Mouse (Mus musculus) forebrain, embryonic 11.5 days (tissue): ENCODE measurements at regions not wholly inside any gene's neighbourhood (a gene's known extent, or its start where the extent isn't known, plus 50 kb on each side); places are given as distances from the start of the nearest gene placed in this dataset.

Source experiments
- ATAC-seq: fragments of 200-750 bp; cut with Nextera tagmentation; replicated peaks from 2 replicates; pipeline ENCODE4 v1.8.0; 2017; ENCODE audit warnings: moderate TSS enrichment; ENCODE audit not compliant: low FRiP score
- DNase-seq: peaks from one replicate; pipeline ENCODE4 v3.0.0-alpha.2; 2017; ENCODE audit warnings: low spot score
- H3K27ac ChIP-seq: fragments of 300-500 bp; sonication (generic); 2 replicates; pipeline ENCODE4 v1.5.1; 2014; ENCODE audit warnings: low read depth, low read length
- H3K27me3 ChIP-seq: fragments of 300-500 bp; sonication (generic); 2 replicates; pipeline ENCODE4 v1.6.1; 2014; ENCODE audit warnings: mild to moderate bottlenecking, low read length, mixed read lengths; ENCODE audit not compliant: control insufficient read depth, insufficient read depth
- H3K36me3 ChIP-seq: fragments of 300-500 bp; sonication (generic); 2 replicates; pipeline ENCODE4 v1.6.1; 2014; ENCODE audit warnings: mild to moderate bottlenecking, low read length, moderate library complexity, mixed read lengths; ENCODE audit not compliant: control insufficient read depth, insufficient read depth
- H3K4me1 ChIP-seq: fragments of 300-500 bp; sonication (generic); replicated peaks from 2 replicates; pipeline ENCODE4 v1.6.1; 2014; ENCODE audit warnings: low read length, mixed read lengths; ENCODE audit not compliant: control insufficient read depth, insufficient read depth
- H3K4me2 ChIP-seq: fragments of 300-500 bp; sonication (generic); 2 replicates; pipeline ENCODE4 v1.6.1; 2014; ENCODE audit warnings: low read depth, mild to moderate bottlenecking, low read length, moderate library complexity, mixed read lengths; ENCODE audit not compliant: severe bottlenecking
- H3K4me3 ChIP-seq: fragments of 300-500 bp; sonication (generic); 2 replicates; pipeline ENCODE4 v1.5.1; 2014; ENCODE audit warnings: low read depth, low read length
- H3K9ac ChIP-seq: fragments of 300-500 bp; sonication (generic); 2 replicates; pipeline ENCODE4 v1.6.1; 2014; ENCODE audit warnings: low read length
- H3K9me3 ChIP-seq: fragments of 300-500 bp; sonication (generic); 2 replicates; pipeline ENCODE4 v1.6.1; 2016; ENCODE audit warnings: low read length, mixed read lengths; ENCODE audit not compliant: control insufficient read depth
- WGBS: fragments of 180-500 bp; shearing (Covaris S2); extraction: QIAGEN DNeasy Blood & Tissue Kit; methylation state at CpG from one replicate; pipeline ENCODE4 v1.1.7; 2014; 5-methylcytosine and 5-hydroxymethylcytosine counted together

DNA sequence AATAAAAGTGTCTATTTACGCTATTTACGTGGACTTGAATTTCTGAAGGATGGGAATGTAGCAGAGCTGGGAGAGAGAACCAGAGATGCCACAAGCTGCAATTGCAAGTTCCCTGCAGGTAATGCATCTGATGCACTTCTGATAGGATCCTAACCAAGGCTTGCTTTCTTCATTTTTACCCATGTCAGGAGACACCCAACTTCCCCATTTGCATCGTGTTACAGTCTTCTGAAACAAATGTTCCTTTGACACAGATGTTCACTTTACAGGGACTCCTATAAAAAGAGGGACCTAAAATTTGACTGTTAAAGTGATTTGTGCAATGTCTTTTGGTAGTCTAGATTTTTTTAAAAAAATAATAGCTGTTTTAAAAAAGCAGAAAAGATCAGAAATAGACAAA is 241.5 kb upstream of the Trib2 start:
- no peak overlapping the region for H3K4me3 ChIP-seq
- H3K36me3 ChIP-seq, result no peaks in the 10 kb centered on the region
- H3K27me3 ChIP-seq, result no peaks in the 10 kb centered on the region
- H3K4me2 ChIP-seq, result no peak overlapping the region
- DNase-seq, result no peak
- H3K27ac ChIP-seq, result no peak overlapping the region
- H3K9ac ChIP-seq, result no peak overlapping the region
- H3K9me3 ChIP-seq, result no peaks in the 10 kb centered on the region
- 90% methylated on average over 3 of the region's 3 CpGs for WGBS
- H3K4me1 ChIP-seq, result no peaks in the 10 kb centered on the region
- no peak for ATAC-seq

DNA sequence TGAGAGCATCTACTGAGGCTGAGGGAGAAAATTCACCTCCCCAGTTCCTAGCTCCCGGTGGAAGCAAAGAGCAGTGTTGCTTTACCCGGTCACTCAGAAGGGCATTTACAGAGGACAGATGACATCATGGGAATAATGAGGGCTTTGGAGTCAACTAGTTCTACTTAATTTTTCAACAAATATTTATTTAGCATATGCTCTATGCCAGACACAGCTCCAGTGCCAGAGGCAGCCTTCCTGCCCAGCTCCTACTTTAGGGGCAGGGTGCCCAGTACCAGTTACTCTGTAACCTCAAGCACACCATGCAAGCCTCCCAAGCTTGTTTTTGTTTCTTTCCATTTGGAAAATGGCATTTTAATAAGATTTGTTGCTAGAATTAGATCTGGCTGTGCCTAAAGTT is 240.1 kb upstream of the Trib2 start:
- Histone ChIP-seq H3K4me2 (no peak overlapping the region), H3K4me3 (no peak overlapping the region), H3K27ac (no peak overlapping the region), H3K27me3 (no peaks in the 10 kb centered on the region), H3K4me1 (no peaks in the 10 kb centered on the region), H3K36me3 (no peaks in the 10 kb centered on the region), H3K9me3 (no peaks in the 10 kb centered on the region), H3K9ac (no peak overlapping the region)
- WGBS, result 90% methylated on average over 2 of the region's 2 CpGs
- no peak for ATAC-seq
- no peak for DNase-seq

DNA sequence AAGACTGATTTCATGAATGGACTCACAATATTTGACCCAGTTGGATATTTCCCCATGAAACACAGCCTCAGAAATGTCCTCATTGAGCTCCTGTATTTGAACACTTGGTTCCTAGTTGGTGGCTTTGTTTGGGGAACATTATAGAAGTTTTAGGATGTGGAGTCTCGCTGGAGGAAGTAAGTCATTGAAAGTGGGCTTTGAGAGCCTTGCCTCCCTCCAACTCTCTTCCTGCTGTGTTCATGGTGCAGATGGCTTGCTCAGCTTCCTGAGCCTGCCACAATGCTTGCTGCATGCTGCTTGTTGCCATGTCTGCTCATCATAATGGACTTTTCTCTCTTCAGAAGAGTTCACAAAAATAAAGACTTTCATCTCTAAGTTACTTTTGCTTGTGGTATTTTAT is 239.5 kb upstream of the Trib2 start:
- no peaks in the 10 kb centered on the region for H3K36me3 ChIP-seq
- 63% methylated on average over 1 of the region's 1 CpGs for WGBS
- no peak overlapping the region for H3K4me2 ChIP-seq
- ATAC-seq (no peak), DNase-seq (no peak)
- H3K4me3 ChIP-seq, result no peak overlapping the region
- H3K4me1 ChIP-seq, result no peaks in the 10 kb centered on the region
- H3K9me3 ChIP-seq, result no peaks in the 10 kb centered on the region
- H3K9ac ChIP-seq, result no peak overlapping the region
- H3K27ac ChIP-seq, result no peak overlapping the region
- H3K27me3 ChIP-seq, result no peaks in the 10 kb centered on the region

DNA sequence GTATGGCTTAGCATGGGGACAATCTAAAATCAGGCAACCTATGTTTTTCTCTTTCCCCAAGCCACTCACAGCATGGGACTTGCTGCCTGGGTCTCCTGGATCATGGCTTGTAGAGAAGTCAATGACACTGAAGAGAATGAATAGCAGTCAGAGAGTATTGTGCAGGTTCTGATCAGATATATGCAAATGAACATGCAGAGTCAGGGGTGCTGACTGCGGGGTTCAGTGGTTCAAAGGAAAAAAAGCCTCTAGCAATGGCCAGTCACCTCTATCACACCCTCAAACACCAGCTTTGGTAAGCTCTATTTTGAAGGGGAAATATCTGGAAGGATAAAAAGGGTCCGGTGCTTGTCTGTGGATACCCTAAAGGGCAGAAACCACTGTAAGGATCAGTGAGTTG is 237.9 kb upstream of the Trib2 start:
- Histone ChIP-seq H3K27ac (no peak overlapping the region), H3K36me3 (no peaks in the 10 kb centered on the region), H3K4me1 (no peaks in the 10 kb centered on the region), H3K27me3 (no peaks in the 10 kb centered on the region), H3K4me3 (no peak overlapping the region), H3K9me3 (no peaks in the 10 kb centered on the region), H3K9ac (no peak overlapping the region), H3K4me2 (no peak overlapping the region)
- no peak for DNase-seq
- no peak for ATAC-seq
- 83% methylated on average over 2 of the region's 2 CpGs for WGBS

DNA sequence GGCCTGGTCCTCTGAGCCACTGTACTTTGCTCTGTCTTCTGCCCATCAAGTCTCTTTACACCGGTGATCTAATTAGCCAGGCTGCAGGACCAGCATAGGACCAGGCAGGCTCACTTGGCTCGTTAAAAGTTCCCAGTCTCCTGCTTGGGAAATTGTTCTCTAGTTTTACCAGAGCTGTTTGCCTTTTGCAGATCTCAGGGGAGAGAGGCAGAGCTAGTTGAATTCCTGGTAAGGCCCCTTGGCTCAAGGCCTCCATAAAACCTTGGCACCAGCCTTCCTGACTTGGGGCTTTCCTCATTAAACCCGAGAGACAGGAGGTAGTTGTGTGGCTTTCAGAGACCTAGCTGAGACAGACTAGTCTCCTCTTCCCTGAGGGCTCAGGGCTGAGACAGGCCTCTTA is 237.0 kb upstream of the Trib2 start:
- ATAC-seq (no peak), DNase-seq (no peak)
- Histone ChIP-seq H3K36me3 (no peaks in the 10 kb centered on the region), H3K27ac (no peak overlapping the region), H3K9me3 (no peaks in the 10 kb centered on the region), H3K9ac (no peak overlapping the region), H3K27me3 (no peaks in the 10 kb centered on the region), H3K4me2 (no peak overlapping the region), H3K4me1 (no peaks in the 10 kb centered on the region), H3K4me3 (no peak overlapping the region)
- 64% methylated on average over 3 of the region's 3 CpGs for WGBS

DNA sequence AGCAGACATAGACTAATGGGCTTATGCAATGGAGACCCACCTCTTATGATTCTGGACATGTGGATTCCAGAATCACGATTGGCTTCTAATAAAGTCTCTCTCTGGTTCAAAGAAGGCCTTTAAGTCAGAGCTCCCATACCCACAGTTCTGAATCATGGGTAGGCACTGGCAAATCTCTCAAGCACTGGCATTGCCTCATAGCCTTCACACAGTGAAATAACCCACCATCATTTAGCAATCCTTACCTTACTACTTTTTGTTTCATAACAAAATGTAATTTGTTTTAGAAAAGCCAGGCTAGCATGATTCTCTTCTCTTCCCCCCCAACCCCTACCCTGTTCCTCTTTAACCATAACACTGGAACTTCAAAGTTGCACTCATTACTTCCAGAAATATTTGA is 236.3 kb upstream of the Trib2 start:
- no peak for ATAC-seq
- H3K4me1 ChIP-seq, result no peaks in the 10 kb centered on the region
- no peak for DNase-seq
- H3K9me3 ChIP-seq, result no peaks in the 10 kb centered on the region
- H3K36me3 ChIP-seq, result no peaks in the 10 kb centered on the region
- no peak overlapping the region for H3K4me3 ChIP-seq
- no peak overlapping the region for H3K4me2 ChIP-seq
- H3K27ac ChIP-seq, result no peak overlapping the region
- 87% methylated on average over 1 of the region's 1 CpGs for WGBS
- no peaks in the 10 kb centered on the region for H3K27me3 ChIP-seq
- no peak overlapping the region for H3K9ac ChIP-seq

DNA sequence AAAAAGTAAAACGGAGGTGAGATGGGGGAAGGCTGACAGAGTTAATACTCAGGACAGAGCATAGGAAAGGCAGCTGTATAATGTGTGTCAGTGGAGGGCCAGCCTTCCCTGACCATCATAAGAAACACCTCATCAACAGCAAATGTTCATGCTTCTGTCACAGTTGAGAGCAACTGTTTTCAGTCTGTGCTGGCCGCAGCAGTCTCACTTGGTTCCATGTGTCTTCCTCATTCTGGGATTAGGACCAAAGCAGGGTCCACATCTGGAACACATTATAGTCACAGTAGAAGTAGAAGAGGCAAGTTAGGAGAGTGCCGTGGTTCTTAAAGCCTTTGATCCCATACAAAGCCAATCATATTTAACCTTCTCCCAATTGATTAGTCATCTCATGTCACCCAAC is 235.6 kb upstream of the Trib2 start:
- no peaks in the 10 kb centered on the region for H3K36me3 ChIP-seq
- DNase-seq, result no peak
- no peak overlapping the region for H3K9ac ChIP-seq
- H3K4me1 ChIP-seq, result no peaks in the 10 kb centered on the region
- no peaks in the 10 kb centered on the region for H3K27me3 ChIP-seq
- no peaks in the 10 kb centered on the region for H3K9me3 ChIP-seq
- H3K4me3 ChIP-seq, result no peak overlapping the region
- no peak overlapping the region for H3K4me2 ChIP-seq
- no peak overlapping the region for H3K27ac ChIP-seq
- 86% methylated on average over 3 of the region's 3 CpGs for WGBS
- no peak for ATAC-seq

DNA sequence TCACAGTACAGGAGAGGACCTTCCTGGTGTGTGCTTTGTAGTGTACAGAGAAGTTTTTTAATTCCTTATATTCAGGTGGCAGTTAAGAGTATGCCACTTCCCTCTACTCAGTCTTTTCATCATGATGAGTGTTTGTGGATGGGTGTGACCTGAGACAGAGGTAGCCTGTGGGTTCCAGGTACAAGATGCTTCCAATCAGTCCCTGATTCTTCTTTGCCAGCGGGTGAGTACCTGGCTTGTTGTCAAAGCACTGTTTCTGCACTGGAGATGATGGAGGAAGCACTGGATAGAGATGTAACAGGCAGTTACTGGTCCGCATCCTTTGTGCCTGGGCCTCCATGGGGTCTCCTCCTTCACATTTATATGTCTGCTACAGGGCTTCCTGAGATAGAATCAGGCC is 234.7 kb upstream of the Trib2 start:
- DNase-seq (no peak), ATAC-seq (no peak)
- no peaks in the 10 kb centered on the region for H3K27me3 ChIP-seq
- 94% methylated on average over 2 of the region's 2 CpGs for WGBS
- no peak overlapping the region for H3K4me3 ChIP-seq
- no peaks in the 10 kb centered on the region for H3K36me3 ChIP-seq
- no peak overlapping the region for H3K27ac ChIP-seq
- no peak overlapping the region for H3K9ac ChIP-seq
- H3K4me1 ChIP-seq, result no peaks in the 10 kb centered on the region
- H3K4me2 ChIP-seq, result no peak overlapping the region
- H3K9me3 ChIP-seq, result no peaks in the 10 kb centered on the region

DNA sequence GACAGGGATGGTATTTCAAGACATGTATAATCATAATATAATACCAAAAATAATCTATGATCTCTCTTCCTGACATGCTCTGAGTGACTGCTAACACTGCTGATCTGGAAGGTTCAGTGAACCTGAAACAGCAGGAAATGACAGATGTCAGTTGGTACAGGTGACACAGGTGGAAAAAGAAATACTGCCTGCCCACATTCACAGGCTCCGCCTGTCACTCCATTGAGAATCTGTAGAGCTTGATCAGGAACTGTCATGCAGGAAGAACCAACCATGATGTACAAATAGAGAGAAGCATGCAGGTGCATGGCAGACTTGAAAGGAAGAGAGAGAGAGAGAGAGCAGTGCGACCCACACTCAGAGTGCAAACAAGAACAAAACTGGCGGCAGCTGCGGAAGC is 232.8 kb upstream of the Trib2 start:
- 68% methylated on average over 4 of the region's 4 CpGs for WGBS
- H3K4me1 ChIP-seq, result no peaks in the 10 kb centered on the region
- H3K9ac ChIP-seq, result no peak overlapping the region
- no peaks in the 10 kb centered on the region for H3K9me3 ChIP-seq
- H3K27ac ChIP-seq, result no peak overlapping the region
- no peak overlapping the region for H3K4me2 ChIP-seq
- H3K27me3 ChIP-seq, result no peaks in the 10 kb centered on the region
- DNase-seq (no peak), ATAC-seq (no peak)
- H3K4me3 ChIP-seq, result no peak overlapping the region
- no peaks in the 10 kb centered on the region for H3K36me3 ChIP-seq
